Mouse (Mus musculus) spleen, postnatal 10 days (tissue): ENCODE measurements around the gene Ubr2.

Experiments used
- DNase-seq, 2 experiments: peaks; one replicate each; pipeline ENCODE4 v3.0.0; 2021 to 2022; ENCODE audit warnings: low spot score in 2 of 2

The Ubr2 gene

DNA sequence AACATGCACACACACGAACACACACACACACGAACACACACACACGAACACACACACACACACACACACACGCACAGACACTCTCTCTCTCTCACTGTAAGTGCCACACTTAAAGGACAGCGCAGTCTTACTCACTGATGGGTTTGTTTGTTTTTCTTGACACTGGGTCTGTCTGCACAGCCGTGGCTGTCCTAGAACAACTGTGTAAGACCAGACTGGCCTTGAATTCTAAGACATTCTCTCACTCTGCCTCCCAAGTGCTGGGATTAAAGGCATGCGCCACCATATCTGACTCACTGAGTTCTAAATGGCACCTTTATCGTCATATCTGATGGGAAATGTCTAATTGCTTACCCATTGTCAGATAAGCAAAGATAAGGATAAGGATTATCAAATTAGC is 7.1 kb downstream of the Ubr2 start:
- no peak for DNase-seq

DNA sequence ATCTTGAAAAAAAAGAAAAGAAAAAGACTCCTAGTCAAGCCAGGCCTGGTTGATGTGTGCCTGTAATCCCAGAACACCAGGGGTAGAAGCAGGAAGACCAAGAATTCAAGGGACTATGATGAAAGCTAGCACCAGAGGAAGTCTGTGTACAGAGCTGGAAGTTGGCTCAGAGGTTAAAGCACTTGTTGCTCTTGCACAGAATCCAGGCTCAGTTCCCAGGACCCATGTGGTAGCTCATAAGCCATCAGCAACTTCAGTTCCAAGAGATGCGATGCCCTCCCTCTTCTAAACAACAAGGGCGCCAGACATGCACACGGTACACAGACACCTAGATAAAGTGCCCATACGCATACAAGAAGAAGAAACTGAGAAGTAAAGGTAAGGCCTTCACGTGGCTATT is 8.0 kb downstream of the Ubr2 start:
- DNase-seq = no peak

DNA sequence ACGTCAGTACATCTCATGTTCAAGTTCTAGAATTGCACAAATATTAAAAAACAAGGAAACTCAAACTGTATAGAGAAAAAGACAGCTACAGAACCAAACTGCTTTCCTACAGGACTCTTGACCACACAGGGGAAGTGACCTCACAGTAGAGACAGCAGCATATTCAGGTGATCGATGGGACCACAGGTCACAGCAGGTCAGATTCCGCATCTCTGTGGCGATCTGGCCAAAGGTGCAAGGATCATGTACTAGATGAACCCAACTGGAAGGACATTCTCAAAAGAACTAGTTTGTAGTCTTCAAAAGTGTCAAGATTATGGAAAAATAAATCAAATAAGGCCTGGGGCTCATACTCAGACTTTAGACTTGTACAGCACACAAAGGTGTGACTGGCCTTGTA is 11.5 kb downstream of the Ubr2 start:
- DNase-seq = no peak

DNA sequence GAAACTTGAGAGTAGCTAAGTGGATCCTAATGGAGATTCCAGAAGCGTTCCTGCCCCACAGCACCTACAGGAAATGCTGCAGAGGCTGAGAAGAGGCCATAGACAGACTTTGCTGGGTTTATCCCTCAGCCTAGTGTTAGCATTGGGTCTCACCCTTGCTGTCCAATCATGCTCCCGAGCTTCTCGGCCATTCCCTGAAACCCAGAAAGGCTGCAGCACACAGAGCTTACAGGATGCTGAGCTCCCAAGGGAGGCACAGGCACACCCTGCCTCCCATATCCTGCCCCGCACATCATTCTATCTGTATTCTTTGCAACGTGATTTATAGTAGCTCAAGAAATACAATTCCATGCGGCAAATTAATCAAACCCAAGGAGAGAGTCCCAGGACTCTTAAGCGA is 13.9 kb downstream of the Ubr2 start:
- no peak for DNase-seq

DNA sequence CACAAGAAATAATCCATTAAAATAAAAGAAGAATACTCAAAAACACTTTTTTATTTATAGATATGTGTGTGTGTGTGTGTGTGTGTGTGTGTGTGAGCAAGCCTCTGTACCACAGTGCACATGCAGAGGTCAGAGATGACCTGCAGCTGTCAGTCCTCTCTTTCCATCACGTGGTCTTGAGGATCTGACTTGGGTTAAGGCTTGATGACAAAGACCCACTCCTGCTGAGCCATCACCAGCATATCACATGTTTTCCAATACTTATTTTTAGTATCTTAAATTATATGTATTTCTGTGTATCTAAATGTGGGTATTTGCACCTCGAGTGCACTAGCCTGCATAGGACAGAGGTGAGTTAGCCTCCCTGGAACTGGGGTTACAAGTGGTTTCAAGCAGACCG is 14.7 kb downstream of the Ubr2 start:
- DNase-seq = no peak

DNA sequence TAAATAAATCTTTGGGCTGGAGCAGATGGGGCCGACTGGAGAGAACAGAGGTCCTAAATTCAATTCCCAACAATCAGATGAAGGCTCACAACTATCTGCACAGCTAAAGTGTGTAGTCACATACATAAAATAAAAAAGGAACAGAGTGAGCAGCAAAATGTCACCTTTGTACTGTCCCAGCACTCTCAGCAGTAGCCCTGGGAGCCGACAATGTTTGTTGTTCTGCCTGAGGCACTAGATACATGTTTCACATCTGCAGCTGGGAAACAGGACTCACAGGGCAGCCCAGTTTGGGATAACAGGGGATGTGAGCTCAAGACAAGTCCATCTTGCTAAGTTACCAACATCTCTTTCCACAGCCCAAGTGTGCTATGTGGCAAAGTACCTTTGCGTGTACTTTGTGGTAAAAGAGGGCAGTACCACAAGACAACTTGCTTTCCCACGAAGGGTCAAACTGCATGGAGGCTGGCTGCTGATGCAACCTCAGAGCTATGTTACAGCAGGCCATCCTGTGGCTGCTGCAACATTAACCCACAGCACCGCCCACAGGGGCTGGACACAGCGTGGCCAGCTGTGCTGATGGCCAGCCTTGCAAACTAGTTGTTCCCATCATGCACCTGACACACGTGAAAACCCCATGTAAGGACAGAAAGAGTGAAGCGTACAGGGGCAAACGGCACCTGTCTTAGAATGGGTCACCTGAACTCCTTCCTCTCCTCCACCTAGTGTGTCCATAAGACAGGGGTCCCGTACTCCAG is 15.5 kb downstream of the Ubr2 start:
- DNase-seq = peak in 1 of 2 experiments; percentile 24

DNA sequence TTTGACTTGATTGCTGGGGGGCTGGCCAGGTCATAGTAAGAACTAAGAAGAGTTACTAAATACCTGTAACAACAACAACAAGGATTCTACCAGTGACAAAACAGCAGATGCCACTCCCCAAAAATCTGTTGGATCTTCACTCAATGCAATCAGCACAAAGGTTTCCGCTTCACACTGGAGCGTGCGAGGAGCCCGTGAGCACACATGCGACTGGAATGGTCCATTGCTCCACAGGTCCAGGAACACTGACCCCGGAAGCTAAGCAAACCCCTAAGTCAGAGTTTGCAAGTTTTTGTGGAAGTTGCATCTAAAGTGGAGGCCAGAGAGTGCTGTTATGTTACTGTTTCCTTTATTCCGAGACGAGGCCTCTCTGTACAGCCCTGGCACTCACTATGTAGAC is 16.7 kb downstream of the Ubr2 start:
- DNase-seq = no peak

DNA sequence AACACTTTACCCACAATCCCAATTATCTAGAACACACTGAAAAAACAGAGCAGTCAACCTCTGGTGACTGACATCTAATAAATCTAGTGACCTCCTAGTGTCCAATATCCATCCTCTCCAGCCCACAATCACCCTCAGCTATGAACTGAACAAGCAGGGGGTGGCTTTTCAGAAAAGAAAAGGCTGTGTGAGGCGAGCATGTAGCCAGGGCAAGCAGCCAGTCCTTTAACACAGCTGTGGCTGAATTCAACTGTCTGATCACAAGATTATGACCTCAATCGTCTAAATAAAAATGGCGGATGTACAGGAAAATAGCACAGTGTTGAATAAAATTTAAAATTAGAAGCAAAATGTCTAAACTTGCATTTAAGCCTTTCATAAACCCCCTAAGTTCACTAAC is 22.7 kb downstream of the Ubr2 start:
- no peak for DNase-seq

DNA sequence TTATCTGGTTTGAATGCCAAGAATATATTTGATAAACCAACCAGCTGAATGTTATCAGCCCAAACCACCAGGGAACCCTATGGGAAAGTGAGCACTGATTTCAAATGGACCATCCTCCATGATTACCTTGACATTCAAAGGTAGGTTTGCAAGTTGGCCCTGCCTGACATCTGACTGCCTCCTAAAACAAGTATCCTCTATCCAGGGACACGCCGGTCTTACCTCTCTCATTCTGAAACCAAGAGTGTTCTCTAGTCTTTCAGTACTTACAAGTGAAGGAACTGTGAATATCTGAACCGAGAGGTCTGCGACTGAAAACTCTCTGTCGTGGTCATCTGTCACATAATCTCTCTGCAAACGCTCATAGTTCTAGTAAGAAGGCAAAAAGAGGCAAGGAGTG is 30.3 kb downstream of the Ubr2 start:
- DNase-seq = no peak

DNA sequence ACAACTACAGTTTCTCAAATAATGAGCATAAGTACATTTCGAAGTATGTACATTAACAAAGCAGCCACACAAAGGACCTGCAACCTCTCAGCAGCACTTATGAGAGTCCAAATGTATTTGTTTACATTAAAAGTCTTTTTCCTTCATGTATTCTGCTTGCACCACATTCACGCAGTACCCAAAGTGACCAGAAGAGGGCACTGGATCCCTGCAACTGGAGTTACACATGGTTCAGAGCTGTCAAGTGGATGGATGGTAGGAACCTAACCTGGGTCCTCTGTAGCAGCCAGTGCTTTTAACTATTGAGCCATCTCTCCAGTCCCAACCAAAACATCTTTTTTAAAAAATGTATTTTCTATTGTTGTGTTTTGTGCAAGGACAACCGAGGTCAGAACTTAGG is 35.2 kb downstream of the Ubr2 start:
- peak; percentile 76 to 86 for DNase-seq

DNA sequence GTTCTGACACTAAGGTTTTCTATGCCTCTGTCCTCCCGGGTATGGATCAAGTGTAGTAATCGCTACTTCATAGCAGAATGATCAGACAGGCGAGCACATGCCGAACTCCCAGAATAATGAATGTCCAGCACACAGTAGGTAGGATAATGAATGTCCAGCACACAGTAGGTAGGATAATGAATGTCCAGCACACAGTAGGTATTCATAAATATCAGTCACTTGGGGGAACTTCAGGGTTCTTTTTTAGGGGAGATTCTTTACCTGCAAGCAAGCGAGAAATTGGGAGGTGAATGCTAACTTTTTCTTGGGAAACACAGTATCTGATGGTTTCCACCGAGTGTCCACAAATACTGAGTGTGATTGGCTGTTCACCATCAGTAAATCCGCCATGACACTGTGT is 37.8 kb downstream of the Ubr2 start:
- DNase-seq = no peak

DNA sequence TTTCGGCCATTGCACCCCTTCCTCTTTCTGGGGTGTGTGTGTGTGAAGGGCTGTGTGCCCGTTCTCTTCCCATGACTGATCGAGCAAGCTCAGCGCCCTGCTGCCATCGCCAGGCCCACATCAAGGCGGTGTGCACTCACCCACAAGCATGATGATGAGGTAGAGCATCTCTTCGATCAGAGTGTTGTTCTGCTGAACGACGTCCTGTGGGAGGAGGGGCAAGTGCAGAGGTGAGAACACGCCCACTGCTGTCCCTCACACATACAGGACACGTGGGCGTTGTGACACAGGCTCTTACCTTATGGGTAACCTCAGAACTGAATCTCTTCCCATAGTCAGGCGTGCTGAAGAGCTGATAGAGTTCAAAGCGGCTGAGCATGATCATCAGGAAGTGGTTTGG is 43.5 kb downstream of the Ubr2 start:
- no peak for DNase-seq

DNA sequence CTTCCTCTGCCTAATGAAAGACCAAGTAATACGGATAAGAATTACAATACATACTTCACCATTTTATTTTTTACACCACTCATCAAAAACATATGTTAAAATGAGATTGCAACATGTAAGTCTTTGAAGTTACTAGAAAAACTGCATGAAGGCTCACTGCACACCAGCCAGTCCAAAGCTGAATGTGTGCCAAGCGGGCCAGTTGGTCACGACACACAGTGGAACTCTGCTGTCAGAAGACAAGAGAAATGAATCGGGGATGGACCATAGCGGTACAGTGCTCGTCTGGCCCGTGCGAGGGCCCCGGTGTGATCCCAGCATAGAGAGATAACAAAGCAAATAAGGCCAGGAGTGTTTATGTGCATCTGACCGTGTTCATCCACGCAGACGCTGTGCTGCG is 47.2 kb downstream of the Ubr2 start:
- DNase-seq = no peak

DNA sequence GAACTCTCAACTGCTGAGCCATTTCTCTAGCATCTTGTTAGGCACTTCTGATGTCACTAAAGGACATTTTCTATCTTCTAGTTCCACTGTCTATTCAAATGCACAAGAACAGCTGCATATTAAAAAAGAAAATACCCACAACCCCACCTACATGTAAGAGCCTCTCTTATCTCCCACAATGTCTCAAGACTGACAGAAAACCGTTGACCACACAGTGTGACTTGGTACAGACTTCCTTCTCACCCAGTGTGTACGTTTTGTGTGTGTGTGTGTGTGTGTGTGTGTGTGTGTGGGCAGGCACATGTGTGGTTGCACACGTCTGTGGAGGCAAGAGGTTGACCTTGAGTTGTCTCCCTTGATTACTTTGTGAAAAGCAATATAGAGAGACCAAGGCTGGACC is 48.2 kb downstream of the Ubr2 start:
- DNase-seq = no peak

DNA sequence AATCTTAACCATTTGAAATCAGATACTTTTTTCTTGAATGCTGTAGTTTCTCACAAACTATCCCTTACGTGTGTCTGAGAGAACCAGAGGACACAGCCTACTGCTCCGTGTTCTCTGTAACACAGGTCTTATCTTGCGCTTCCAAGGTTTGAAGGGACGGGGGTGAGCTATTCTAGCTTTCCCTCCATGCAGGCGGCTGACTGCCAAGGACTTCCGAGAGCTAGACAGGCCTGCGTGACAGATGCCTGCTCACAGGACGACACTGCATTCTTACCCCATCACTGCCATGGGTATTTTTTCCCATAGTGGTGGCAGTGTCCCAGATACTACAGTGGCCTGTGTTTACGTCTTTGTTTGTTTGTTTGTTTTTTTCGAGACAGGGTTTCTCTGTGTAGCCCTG is 50.1 kb downstream of the Ubr2 start:
- DNase-seq = no peak

DNA sequence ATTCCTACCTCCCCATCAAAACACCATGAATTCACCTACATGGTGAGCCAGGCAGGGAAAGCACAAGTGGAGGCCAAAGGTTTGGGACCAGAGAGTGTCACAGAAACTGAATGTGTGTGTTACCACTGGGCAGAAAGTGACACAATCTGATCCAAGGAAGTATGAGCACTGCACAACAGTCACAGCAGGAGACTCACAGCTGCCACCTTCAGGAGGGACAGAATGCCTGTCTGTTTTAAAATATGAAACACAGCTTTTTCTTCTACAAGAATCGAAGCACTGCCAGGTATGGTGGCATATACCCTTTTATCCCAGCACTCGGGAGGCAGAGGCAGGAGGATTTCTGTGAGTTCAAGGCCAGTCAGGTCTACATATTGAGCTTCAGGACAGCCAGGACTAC is 52.3 kb downstream of the Ubr2 start:
- DNase-seq = no peak

DNA sequence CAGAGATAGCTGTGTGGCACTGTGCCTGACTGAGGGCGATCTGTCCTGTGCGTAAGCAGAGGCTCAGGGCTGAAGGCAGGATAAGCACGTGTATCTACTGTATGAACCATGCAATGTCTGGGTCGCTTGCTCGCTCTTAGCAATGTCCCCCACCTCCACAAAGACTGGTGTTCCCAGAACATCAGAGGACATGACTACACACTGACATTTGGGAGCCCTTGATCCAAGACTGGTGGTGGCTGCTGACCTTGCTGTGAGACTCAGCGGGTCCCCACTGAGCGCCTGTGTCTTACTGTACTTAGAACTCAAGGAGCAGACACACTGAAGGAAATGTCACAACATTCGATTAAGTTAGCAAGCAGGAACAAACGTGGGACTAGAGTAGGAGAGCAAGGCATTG is 64.1 kb downstream of the Ubr2 start:
- DNase-seq = no peak

DNA sequence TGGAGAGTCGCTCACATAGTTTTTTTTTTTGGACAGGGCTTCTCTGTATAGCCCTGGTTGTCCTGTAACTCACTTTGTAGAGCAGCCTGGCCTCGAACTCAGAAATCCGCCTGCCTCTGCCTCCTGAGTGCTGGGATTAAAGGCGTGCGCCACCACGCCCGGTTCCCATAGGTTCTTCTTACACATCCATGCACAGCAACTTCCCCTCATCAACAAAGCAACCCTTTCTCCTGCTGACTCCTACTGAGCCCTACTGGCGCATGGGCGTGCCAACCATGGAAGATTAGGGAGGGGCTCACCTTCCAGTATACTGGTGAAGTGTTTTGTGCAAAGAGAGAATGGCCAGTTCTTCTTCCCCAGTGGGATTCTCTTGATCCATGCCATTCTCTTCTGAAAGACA is 67.9 kb downstream of the Ubr2 start:
- no peak for DNase-seq

DNA sequence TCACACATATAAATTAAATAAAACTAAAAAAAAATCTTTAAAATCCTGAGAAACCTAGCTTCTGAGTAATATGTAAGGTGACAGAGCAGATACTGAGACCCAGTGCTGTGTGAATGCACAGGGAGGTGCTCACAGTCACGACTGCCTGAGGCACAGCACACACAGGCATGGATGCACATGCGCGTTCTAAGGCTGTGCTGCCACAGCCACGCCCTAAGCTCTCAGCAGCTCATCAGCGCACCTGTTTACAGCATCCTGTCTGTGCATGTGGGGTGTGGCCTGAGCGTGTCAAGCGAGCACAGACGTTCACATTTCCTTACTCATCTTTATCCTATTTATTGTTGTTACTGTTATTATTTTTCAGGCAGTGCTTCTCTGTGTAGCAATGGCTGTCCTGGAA is 69.9 kb downstream of the Ubr2 start:
- DNase-seq = no peak

DNA sequence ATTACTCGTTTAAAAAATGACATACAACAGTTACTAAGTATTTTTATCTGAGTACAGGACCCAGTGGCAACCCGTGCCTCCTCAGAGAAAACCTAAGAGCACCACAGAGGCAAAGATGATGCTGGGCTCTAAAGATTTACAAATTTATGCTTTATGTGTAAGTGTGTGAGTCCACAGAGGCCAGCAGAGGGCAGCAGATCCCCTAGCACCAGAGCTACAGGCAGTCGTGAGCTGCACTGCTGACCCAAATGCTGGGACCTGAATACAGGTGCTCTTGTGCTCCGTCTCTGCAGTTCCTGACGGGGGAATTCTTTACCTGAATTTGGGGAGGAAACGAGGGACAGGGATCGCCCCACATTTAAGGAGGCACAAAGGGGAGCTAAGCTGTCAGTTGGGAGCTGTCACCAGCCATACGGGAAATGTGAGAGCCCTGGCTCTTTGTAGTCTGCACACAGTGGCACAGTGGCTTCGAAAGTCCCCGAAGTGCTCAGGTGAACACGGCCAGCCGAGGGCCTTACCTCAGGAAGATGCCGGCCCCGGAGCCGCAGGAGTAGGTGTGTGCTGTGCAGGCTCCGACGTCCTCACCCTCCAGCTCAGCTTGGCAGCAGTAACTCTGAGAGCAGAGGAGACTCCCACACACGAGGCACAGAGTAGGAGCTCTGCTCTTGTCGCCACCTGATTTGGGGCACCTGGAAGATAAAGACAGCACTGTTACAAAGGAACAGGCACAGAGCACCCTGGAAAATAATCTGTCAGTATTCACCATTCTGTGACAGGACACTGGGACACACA is 76.6 kb downstream of the Ubr2 start:
- DNase-seq = peak; percentile 51 to 79

DNA sequence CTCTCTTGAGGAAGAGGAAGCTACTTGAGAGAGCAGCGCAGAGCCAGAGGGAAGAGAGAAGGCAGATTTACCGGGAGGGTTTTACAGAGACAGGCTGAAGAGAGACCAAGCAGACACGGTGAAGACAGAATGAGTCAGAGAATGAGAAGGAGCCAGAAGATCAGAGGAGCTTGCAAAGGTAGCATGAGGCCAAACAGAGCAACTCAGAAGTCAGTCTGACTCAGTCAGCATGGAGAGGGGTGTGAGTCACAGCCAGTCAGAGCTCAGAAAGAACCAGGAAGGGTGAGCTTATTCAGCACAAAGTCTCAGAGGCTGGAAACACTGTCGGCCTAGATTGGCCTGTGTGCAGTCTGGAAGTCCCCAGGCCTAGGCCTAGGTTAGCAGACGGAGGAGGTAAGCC is 77.4 kb downstream of the Ubr2 start:
- DNase-seq = no peak

DNA sequence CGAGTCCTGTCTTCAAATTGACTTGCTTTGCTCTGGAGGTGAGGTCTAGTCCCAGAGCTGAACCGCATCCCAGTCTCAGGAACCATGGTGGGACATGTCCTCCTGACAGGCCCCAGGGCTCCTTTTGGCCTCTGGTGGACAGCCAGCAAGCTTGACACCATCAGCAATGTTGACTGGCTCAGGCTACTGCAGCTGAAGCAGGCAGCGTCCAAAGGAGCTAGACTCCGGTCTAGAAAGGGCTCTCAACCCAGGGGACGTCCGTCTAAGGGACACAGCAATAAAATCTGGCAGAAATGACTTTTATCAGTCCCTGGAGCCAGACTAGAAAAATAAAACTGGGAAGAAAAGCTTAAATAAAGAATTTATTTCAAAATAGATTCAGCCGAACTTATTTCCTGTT is 80.5 kb downstream of the Ubr2 start:
- DNase-seq = no peak

DNA sequence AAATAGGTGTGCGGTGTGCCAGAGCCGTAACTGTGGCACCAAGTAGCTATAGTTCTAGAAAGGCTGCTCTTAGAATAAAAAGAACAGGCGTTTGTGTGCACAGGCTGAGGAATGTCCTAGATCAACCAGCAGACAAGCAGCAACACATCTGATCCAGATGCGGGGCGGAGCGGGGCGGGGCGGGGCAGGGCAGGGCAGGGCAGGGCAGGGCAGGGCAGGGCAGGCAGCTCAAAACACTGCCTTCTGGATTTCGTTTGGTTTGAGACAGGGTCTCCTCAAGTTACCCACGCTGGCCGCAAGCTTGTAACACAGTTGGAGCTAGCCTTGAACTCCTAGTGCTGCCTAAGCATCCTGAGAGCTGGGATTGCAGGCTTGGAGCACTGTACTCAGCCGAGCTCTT is 81.1 kb downstream of the Ubr2 start:
- no peak for DNase-seq

DNA sequence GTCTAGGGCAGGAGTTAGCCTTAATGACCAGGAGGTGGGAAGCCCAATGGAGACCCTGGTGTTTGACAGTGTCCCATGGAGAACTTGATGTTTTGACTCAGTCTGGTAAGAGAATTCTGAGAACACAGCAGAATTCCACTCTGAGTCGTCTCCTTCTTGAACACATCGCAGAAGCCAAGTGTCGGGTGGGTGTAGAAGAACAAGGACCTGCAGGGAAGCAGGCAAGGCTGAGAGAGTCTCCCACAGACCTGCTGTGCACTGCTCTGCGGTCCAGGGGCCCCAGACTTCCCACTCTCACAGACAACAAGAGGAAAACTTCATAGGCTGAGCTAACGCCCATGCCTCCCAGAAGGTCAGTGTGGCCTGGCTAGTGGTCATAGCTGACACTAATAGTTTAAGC is 82.6 kb downstream of the Ubr2 start:
- no peak for DNase-seq
